Mouse (Mus musculus) liver, embryonic 16.5 days (tissue): ENCODE results near the gene Adap1. TPM values are rescaled to one million over a fixed set of nuclear protein-coding genes. Genes with fewer than 3 reads are reported as not detected.

Experiments
- ATAC-seq: fragments of 200-750 bp; cut with Nextera tagmentation; 2 replicates; pipeline ENCODE4 v1.8.0; 2017; ENCODE audit warnings: low read depth, mild to moderate bottlenecking, moderate number of reproducible peaks, moderate library complexity
- H3K27ac ChIP-seq: fragments of 300-500 bp; sonication (generic); 2 replicates; pipeline ENCODE4 v1.5.1; 2014; ENCODE audit warnings: mild to moderate bottlenecking, low read length
- H3K27me3 ChIP-seq: fragments of 300-500 bp; sonication (generic); 2 replicates; pipeline ENCODE4 v1.6.1; 2014; ENCODE audit warnings: low read depth, low read length, mixed read lengths; ENCODE audit not compliant: control insufficient read depth, insufficient read depth
- H3K36me3 ChIP-seq: fragments of 300-500 bp; sonication (generic); 2 replicates; pipeline ENCODE4 v1.6.1; 2014; ENCODE audit warnings: mild to moderate bottlenecking; ENCODE audit not compliant: control insufficient read depth, insufficient read depth
- H3K4me1 ChIP-seq: fragments of 300-500 bp; sonication (generic); 2 replicates; pipeline ENCODE4 v1.6.1; 2014; ENCODE audit warnings: low read depth, low read length, mixed read lengths; ENCODE audit not compliant: control insufficient read depth
- H3K4me2 ChIP-seq: fragments of 300-500 bp; sonication (generic); 2 replicates; pipeline ENCODE4 v1.6.1; 2014; ENCODE audit warnings: low read depth, low read length, mixed read lengths
- H3K4me3 ChIP-seq: fragments of 300-500 bp; sonication (generic); 2 replicates; pipeline ENCODE4 v1.5.1; 2014; ENCODE audit warnings: low read depth, mild to moderate bottlenecking, low read length
- H3K9ac ChIP-seq: fragments of 300-500 bp; sonication (generic); 2 replicates; pipeline ENCODE4 v1.6.1; 2014; ENCODE audit warnings: low read depth, low read length
- H3K9me3 ChIP-seq: fragments of 300-500 bp; sonication (generic); replicated peaks from 2 replicates; pipeline ENCODE4 v1.6.1; 2016; ENCODE audit warnings: low read length; ENCODE audit not compliant: control insufficient read depth
- WGBS: fragments of 180-500 bp; shearing (Covaris S2); extraction: QIAGEN DNeasy Blood & Tissue Kit; methylation state at CpG from one replicate; pipeline ENCODE4 v1.1.7; 2014; ENCODE audit not compliant: insufficient replicate concordance; 5-methylcytosine and 5-hydroxymethylcytosine counted together
- polyA plus RNA-seq: library from polyadenylated mRNA; unstranded; fragments of >200 nt; fragmentation: Nextera tagmentation; extraction: Ambion mirVana; gene quantifications from 2 replicates; pipeline ENCODE4 v1.2.1, GENCODE M21; 2015

Adap1 gene
- polyA plus RNA-seq, 1 experiment from 2014 or later: 1.3 TPM

DNA sequence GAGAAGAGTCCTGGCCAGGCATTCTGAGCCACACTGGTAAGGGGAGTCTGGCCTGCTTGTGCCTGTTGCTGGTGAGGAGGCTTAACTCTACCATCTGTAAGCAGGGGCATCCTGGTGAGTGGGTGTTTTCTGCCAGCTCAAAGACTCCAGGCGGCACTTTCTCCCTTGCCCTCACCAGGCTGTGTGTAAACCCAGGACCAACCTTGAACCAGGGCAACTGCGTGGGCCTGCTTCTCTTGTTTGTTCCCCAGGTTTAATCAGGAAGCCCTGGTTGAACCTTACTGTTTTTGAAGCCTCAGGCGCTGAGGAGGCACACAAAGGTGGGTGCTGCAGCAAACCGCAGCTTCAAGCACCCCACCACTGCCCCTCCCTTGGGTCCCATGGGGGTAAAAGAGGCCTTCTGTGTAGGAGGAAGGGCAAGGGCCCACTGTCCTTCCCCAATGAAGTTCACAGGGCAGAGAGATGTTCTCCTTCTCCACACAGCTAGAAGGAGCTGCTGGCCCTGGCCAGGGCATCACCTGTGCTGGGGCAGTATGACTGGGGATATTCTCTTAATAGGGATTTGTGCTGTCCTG, 42.5 kb upstream of the Adap1 start:
- Histone ChIP-seq H3K4me3 (no peak overlapping the region), H3K27ac (peak overlapping the region; percentile 62), H3K9me3 (no peaks in the 10 kb centered on the region), H3K4me2 (no peak overlapping the region), H3K9ac (peak overlapping the region; percentile 36; the same call in 1 of the 2 replicates), H3K27me3 (no peaks in the 10 kb centered on the region), H3K36me3 (no peaks in the 10 kb centered on the region), H3K4me1 (peaks cover 72% of the 10 kb centered on the region)
- ATAC-seq: no peak
- WGBS: 60% methylated on average over 4 of the region's 4 CpGs

DNA sequence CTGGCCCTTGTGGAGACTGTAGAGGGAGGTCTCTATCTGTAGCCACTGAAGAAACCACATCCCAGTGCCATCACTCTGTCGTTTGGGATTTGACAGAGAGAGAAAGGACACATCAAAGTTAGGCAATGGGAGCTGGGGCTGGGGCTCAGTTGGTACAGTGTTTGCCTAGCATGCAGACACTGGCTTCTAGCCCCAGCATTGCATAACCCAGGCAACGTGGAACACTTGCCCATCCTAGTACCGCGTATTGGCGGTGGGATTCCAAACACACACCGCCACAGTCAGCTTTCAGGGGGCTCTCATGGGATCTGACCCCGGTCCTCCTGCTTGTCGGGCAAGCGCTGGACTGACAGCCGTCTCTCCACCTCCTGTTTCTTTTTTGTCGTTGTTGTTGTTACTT, 41.1 kb upstream of the Adap1 start:
- no peaks in the 10 kb centered on the region for H3K27me3 ChIP-seq
- peak overlapping the region; percentile 46; the same call in 1 of the 2 replicates for H3K27ac ChIP-seq
- H3K36me3 ChIP-seq: no peaks in the 10 kb centered on the region
- ATAC-seq: no peak
- WGBS: 62% methylated on average over 11 of the region's 11 CpGs
- H3K4me3 ChIP-seq: no peak overlapping the region
- H3K9ac ChIP-seq: no peak overlapping the region
- H3K9me3 ChIP-seq: no peaks in the 10 kb centered on the region
- no peak overlapping the region for H3K4me2 ChIP-seq
- H3K4me1 ChIP-seq: peaks cover 61% of the 10 kb centered on the region

DNA sequence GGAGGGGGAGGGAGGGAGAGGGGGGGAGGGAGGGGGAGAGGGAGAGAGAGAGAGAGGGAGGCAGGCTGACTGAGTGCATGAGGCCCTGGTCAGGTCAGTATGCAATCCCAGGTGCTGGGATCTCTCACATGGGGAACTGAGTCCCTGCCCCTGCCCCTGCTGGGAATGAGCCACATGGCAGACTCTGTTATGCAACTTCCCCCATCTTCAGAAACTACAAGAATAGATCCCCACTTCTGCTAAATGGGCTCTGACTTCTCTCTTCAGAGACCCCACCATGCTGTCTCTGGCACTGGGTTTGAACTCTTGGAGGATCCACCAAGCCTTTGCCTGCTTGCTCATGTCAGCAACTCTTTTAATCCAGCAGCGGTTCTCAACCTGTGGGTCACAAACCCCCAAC, 40.4 kb upstream of the Adap1 start:
- Histone ChIP-seq H3K9me3 (no peaks in the 10 kb centered on the region), H3K36me3 (no peaks in the 10 kb centered on the region), H3K9ac (no peak overlapping the region), H3K27ac (peak overlapping the region; percentile 46; the same call in 1 of the 2 replicates), H3K27me3 (no peaks in the 10 kb centered on the region), H3K4me3 (no peak overlapping the region), H3K4me2 (no peak overlapping the region), H3K4me1 (peaks cover 54% of the 10 kb centered on the region)
- WGBS: 36% methylated on average over 1 of the region's 1 CpGs
- ATAC-seq: no peak

DNA sequence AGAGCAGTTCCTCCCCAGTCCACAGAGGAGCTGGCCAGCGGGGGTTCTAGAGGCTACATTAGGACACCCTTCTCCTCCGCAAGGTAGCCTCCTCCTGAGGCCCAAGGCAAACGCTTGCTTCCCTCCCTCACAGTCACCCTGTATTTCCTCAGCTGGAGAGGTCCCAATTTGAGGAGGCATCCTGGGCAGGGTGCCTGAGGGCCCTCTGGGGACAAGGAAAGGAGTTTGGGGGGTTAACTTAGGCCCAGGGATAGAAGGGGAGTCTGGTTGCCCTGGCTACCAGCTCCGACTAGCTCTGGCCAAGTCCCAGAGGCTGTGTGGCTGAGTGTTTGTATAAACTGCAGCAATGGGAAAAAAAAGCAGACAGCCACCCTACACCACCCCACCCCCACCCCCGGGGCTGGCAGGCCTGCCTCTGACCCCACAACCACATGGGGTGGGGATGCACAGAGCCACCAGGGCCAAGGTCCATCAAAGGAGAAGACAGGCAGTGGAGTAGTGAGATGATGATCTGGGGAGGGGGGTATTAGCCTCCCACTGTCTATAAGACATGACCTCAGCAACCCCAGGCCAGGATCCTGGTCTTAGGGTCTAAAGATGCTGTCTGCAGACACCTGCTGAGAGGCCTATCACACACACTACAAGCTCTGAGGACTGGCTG, 39.6 kb upstream of the Adap1 start:
- H3K4me2 ChIP-seq: peak overlapping the region; percentile 7; the same call in 1 of the 2 replicates
- H3K27me3 ChIP-seq: no peaks in the 10 kb centered on the region
- H3K36me3 ChIP-seq: no peaks in the 10 kb centered on the region
- no peaks in the 10 kb centered on the region for H3K9me3 ChIP-seq
- ATAC-seq: no peak
- peaks cover 46% of the 10 kb centered on the region for H3K4me1 ChIP-seq
- 46% methylated on average over 5 of the region's 5 CpGs for WGBS
- H3K27ac ChIP-seq: peak overlapping the region; percentile 54
- H3K9ac ChIP-seq: peak overlapping the region; percentile 6; the same call in 1 of the 2 replicates
- no peak overlapping the region for H3K4me3 ChIP-seq

DNA sequence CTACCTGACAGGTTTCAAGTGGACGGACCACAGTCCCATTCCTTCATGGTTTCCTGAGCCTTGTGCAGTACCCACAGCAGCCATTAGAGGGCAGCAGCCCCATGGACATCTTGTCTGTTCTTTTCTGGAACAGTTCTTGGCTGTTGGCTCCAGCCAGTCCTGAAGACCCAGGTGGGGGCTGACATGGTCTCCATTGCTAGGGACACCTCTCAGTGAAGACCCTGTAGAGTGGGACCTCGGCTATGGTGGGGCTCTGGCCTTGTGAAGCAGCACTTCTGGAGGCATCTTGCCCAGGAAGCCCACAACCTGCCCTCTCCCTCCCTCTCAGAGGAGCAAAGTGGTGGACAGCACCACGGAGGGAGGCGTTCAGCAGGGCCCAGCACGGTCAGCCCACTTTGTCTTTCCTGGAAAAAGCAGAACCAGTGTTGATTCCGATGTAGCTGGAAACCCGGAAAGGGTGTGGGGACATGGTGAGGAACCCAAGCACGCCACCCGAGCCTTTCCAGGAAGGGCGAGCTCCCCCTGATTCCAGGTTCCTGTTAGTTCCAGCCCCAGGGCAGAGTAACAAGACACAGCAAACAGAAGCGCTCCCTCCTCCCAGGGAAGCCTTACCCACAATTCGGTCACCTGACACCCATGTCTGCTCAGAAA, 39.0 kb upstream of the Adap1 start:
- Histone ChIP-seq H3K36me3 (no peaks in the 10 kb centered on the region), H3K27me3 (no peaks in the 10 kb centered on the region), H3K4me2 (peak overlapping the region; percentile 7; the same call in 1 of the 2 replicates), H3K9me3 (no peaks in the 10 kb centered on the region), H3K4me3 (no peak overlapping the region), H3K9ac (peak overlapping the region; percentile 6; the same call in 1 of the 2 replicates), H3K27ac (peak overlapping the region; percentile 54), H3K4me1 (peaks cover 40% of the 10 kb centered on the region)
- ATAC-seq: peak; percentile 57
- WGBS: 17% methylated on average over 12 of the region's 12 CpGs

DNA sequence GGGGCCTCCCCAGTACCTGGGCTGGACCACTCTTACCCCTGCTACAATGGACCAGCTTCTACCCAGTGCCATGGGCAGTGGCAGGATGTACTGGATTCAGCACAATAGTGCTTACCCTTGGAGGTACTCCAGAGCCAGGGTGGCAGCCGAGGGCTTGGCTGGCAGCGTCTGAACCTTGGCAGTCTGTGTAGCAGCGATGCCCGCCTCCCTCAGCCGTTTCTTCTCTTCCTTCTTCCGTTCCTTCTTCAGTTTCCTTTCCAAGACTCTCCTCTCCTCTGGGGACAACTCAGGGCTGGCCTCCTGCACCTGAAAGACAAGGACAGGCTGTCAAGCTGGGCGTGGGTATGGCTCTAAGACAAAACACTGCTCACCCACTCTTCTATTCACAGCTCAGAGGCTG, 38.4 kb upstream of the Adap1 start:
- H3K4me2 ChIP-seq: no peak overlapping the region
- H3K4me3 ChIP-seq: no peak overlapping the region

DNA sequence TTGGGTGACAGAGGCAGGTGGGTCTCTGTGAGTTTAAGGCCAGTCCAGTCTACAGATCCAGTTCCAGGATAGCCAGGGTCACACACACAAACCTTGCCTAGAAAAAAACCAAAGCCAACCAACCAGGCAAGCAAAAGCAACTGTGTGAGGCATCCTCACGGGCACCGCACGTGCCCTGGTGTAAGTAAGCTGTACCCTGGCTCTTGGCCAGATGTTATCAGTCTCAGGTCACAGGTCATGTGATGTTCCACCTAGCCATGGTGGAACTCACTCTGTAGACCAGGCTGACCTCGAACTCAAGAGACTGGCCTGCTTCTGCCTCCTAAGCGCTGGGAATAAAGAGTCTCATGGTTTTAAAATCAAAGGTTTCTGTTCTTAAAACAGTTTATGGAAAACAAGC, 33.8 kb upstream of the Adap1 start:
- no peak overlapping the region for H3K4me3 ChIP-seq
- H3K4me2 ChIP-seq: no peak overlapping the region
- H3K27me3 ChIP-seq: no peaks in the 10 kb centered on the region
- no peaks in the 10 kb centered on the region for H3K36me3 ChIP-seq
- peaks cover 1% of the 10 kb centered on the region for H3K4me1 ChIP-seq
- H3K9ac ChIP-seq: no peak overlapping the region
- WGBS: 79% methylated on average over 5 of the region's 5 CpGs
- H3K27ac ChIP-seq: no peak overlapping the region
- ATAC-seq: no peak
- H3K9me3 ChIP-seq: no peaks in the 10 kb centered on the region

More for the DNA sequence above, 38.4 kb upstream of the Adap1 start:
- no peak overlapping the region for H3K9ac ChIP-seq
- 57% methylated on average over 7 of the region's 7 CpGs for WGBS
- no peaks in the 10 kb centered on the region for H3K36me3 ChIP-seq
- H3K9me3 ChIP-seq: no peaks in the 10 kb centered on the region
- no peak overlapping the region for H3K27ac ChIP-seq
- no peak for ATAC-seq
- peaks cover 40% of the 10 kb centered on the region for H3K4me1 ChIP-seq
- H3K27me3 ChIP-seq: no peaks in the 10 kb centered on the region

DNA sequence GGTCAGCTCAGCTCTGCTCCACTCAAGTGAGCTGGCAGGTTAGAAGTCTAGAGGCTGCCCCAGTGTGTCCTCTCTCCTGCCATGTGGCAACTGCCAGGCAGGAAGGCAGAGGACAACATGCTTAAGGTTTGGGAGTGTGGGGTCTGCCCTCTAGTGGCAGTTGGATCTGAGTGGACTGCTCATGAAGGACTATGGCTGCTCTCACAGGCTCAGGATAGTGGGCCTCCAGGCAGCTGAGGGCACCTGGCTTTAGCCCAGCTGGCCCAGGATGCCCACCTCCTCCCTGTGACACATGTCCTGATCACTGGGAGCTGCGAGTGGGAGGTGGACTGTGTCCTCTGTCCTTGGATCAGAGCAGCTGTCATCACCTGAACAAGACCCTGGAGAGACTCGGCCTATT, 33.2 kb upstream of the Adap1 start:
- no peak for ATAC-seq
- no peak overlapping the region for H3K27ac ChIP-seq

DNA sequence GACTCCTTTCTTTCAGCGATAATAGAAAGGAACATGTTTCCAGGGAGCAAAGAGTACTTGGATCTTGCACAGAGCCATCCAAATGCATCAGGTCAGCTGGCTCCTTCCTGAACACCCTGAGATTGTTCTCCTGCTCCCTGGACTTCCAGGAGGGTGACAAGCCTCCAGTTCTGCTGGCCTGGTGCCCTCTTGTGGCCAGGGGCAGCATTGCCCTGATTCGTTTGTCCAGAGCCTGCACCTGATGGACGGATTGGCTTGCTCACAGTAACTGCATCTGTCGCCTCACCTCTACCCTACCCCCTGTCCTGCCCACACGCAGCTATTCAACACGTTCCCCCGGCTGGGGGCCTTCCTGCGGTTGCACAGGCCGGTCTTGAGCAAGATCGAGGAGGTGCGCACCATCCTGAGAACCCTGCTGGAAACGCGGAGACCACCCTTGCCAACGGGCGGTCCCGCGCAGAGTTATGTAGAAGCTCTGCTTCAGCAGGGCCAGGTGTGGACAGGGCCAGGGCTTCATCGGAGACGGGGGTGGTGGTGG, 29.9 kb upstream of the Adap1 start:
- Histone ChIP-seq H3K36me3 (no peaks in the 10 kb centered on the region), H3K9me3 (no peaks in the 10 kb centered on the region), H3K4me3 (no peak overlapping the region), H3K4me1 (peaks cover 27% of the 10 kb centered on the region), H3K4me2 (no peak overlapping the region), H3K9ac (no peak overlapping the region), H3K27ac (no peak overlapping the region), H3K27me3 (no peaks in the 10 kb centered on the region)
- 32% methylated on average over 19 of the region's 19 CpGs for WGBS
- peak; percentile 22; the same call in 1 of the 2 replicates for ATAC-seq

More for the DNA sequence above, 33.2 kb upstream of the Adap1 start:
- no peaks in the 10 kb centered on the region for H3K36me3 ChIP-seq
- 62% methylated on average over 2 of the region's 2 CpGs for WGBS
- H3K9me3 ChIP-seq: no peaks in the 10 kb centered on the region
- no peak overlapping the region for H3K4me3 ChIP-seq
- H3K9ac ChIP-seq: no peak overlapping the region
- H3K4me1 ChIP-seq: peaks cover 7% of the 10 kb centered on the region
- H3K27me3 ChIP-seq: no peaks in the 10 kb centered on the region
- H3K4me2 ChIP-seq: no peak overlapping the region
